21 mouse cellular contexts compared by ENCODE assay signal in genomic region chr3:42163666-42164065, GRCm38 (mm10).
"Had no signal": no experiment of that assay in that cellular context is flagged by ENCODE, and none has a peak within 500 bp of the region (broad histone marks: within the 10 kb centered on the region; RNA-seq: fewer than 3 reads in every experiment).

No protein-coding gene starts in this region.

- ATAC-seq: intestine, embryonic 15.5 days; liver, embryonic 12.5 days; midbrain, embryonic 13.5 days; midbrain, embryonic 16.5 days had no signal

- H3K36me3 ChIP-seq: intestine, embryonic 15.5 days; limb, embryonic 13.5 days; liver, embryonic 12.5 days; liver, embryonic 15.5 days; lung, embryonic 15.5 days; midbrain, embryonic 10.5 days; midbrain, embryonic 13.5 days; neural tube, embryonic 13.5 days had no signal

- H3K27me3 ChIP-seq: intestine, embryonic 15.5 days; limb, embryonic 13.5 days; liver, embryonic 12.5 days; liver, embryonic 15.5 days; lung, embryonic 15.5 days; megakaryocyte, embryonic 14.5 days; midbrain, embryonic 13.5 days; neural tube, embryonic 13.5 days had no signal

- H3K9ac ChIP-seq: intestine, embryonic 15.5 days; limb, embryonic 13.5 days; liver, embryonic 12.5 days; liver, embryonic 15.5 days; lung, embryonic 15.5 days; midbrain, embryonic 13.5 days; neural tube, embryonic 13.5 days had no signal

- H3K4me2 ChIP-seq: intestine, embryonic 15.5 days; limb, embryonic 13.5 days; liver, embryonic 12.5 days; liver, embryonic 15.5 days; lung, embryonic 15.5 days; midbrain, embryonic 13.5 days; neural tube, embryonic 13.5 days had no signal

- H3K4me3 ChIP-seq: intestine, embryonic 15.5 days; limb, embryonic 13.5 days; liver, embryonic 12.5 days; liver, embryonic 15.5 days; lung, embryonic 15.5 days; megakaryocyte, embryonic 14.5 days; midbrain, embryonic 10.5 days; midbrain, embryonic 13.5 days; myocyte; neural tube, embryonic 13.5 days had no signal

- H3K4me1 ChIP-seq: intestine, embryonic 15.5 days; limb, embryonic 13.5 days; liver, embryonic 12.5 days; liver, embryonic 15.5 days; lung, embryonic 15.5 days; megakaryocyte, embryonic 14.5 days; midbrain, embryonic 10.5 days; neural tube, embryonic 13.5 days had no signal

- H3K27ac ChIP-seq: intestine, embryonic 15.5 days; limb, embryonic 13.5 days; liver, embryonic 12.5 days; liver, embryonic 15.5 days; lung, embryonic 15.5 days; midbrain, embryonic 10.5 days; midbrain, embryonic 13.5 days; neural tube, embryonic 13.5 days; stomach, postnatal 0 days had no signal

- H3K9me3 ChIP-seq: intestine, embryonic 15.5 days; limb, embryonic 13.5 days; liver, embryonic 12.5 days; liver, embryonic 15.5 days; lung, embryonic 15.5 days; megakaryocyte, embryonic 14.5 days; midbrain, embryonic 10.5 days; midbrain, embryonic 13.5 days; neural tube, embryonic 13.5 days had no signal

- DNase-seq: kidney, adult 11 months; kidney, adult 8-10 months; kidney, postnatal 14 days; kidney, postnatal 4 days; liver; lung, adult 18-20 months; lung, postnatal 10 days; lung, postnatal 36 days; thymus, postnatal 25 days had no signal
